Mouse (Mus musculus): ENCODE results near the gene Emc7.

- TF ChIP-seq POLR2A (IDR thresholded peaks at IDR 0.05; ENCODE audit: borderline replicate concordance, extremely low read depth, low read depth, low read length) (no peak), CTCF (IDR thresholded peaks at IDR 0.05; ENCODE audit: insufficient read depth, low read length) (no peak)
These were observed 16.2 kb downstream of the Emc7 start for GRCm38 (mm10) chr2:112470961-112471381.

Data from lung, adult 2 months (tissue).